Mouse (Mus musculus) forebrain, embryonic 11.5 days (tissue): ENCODE measurements at regions not wholly inside any gene's neighbourhood (a gene's known extent, or its start where the extent isn't known, plus 50 kb on each side); places are given as distances from the start of the nearest gene placed in this dataset.
"Not testable (repeated sequence)": the region's sequence is repeated elsewhere in the genome, so short reads cannot be mapped to it uniquely, and the experiment has no call there.

ENCODE experiments used
- ATAC-seq: fragments of 200-750 bp; cut with Nextera tagmentation; replicated peaks from 2 replicates; pipeline ENCODE4 v1.8.0; 2017; ENCODE audit warnings: moderate TSS enrichment; ENCODE audit not compliant: low FRiP score
- DNase-seq: peaks from one replicate; pipeline ENCODE4 v3.0.0-alpha.2; 2017; ENCODE audit warnings: low spot score
- H3K27ac ChIP-seq: fragments of 300-500 bp; sonication (generic); 2 replicates; pipeline ENCODE4 v1.5.1; 2014; ENCODE audit warnings: low read depth, low read length
- H3K27me3 ChIP-seq: fragments of 300-500 bp; sonication (generic); 2 replicates; pipeline ENCODE4 v1.6.1; 2014; ENCODE audit warnings: mild to moderate bottlenecking, low read length, mixed read lengths; ENCODE audit not compliant: control insufficient read depth, insufficient read depth
- H3K36me3 ChIP-seq: fragments of 300-500 bp; sonication (generic); 2 replicates; pipeline ENCODE4 v1.6.1; 2014; ENCODE audit warnings: mild to moderate bottlenecking, low read length, moderate library complexity, mixed read lengths; ENCODE audit not compliant: control insufficient read depth, insufficient read depth
- H3K4me1 ChIP-seq: fragments of 300-500 bp; sonication (generic); replicated peaks from 2 replicates; pipeline ENCODE4 v1.6.1; 2014; ENCODE audit warnings: low read length, mixed read lengths; ENCODE audit not compliant: control insufficient read depth, insufficient read depth
- H3K4me2 ChIP-seq: fragments of 300-500 bp; sonication (generic); 2 replicates; pipeline ENCODE4 v1.6.1; 2014; ENCODE audit warnings: low read depth, mild to moderate bottlenecking, low read length, moderate library complexity, mixed read lengths; ENCODE audit not compliant: severe bottlenecking
- H3K4me3 ChIP-seq: fragments of 300-500 bp; sonication (generic); 2 replicates; pipeline ENCODE4 v1.5.1; 2014; ENCODE audit warnings: low read depth, low read length
- H3K9ac ChIP-seq: fragments of 300-500 bp; sonication (generic); 2 replicates; pipeline ENCODE4 v1.6.1; 2014; ENCODE audit warnings: low read length
- H3K9me3 ChIP-seq: fragments of 300-500 bp; sonication (generic); 2 replicates; pipeline ENCODE4 v1.6.1; 2016; ENCODE audit warnings: low read length, mixed read lengths; ENCODE audit not compliant: control insufficient read depth
- WGBS: fragments of 180-500 bp; shearing (Covaris S2); extraction: QIAGEN DNeasy Blood & Tissue Kit; methylation state at CpG from one replicate; pipeline ENCODE4 v1.1.7; 2014; 5-methylcytosine and 5-hydroxymethylcytosine counted together

- not testable (repeated sequence) for H3K27ac ChIP-seq, ATAC-seq, DNase-seq, H3K9me3 ChIP-seq, H3K36me3 ChIP-seq, H3K9ac ChIP-seq, H3K27me3 ChIP-seq, H3K4me2 ChIP-seq, H3K4me3 ChIP-seq, H3K4me1 ChIP-seq
- WGBS: 88% methylated on average over 5 of the region's 9 CpGs
Measured at GRCm38 (mm10) chr17:91551058-91551691, 458.3 kb upstream of the Nrxn1 start.

- no peaks in the 10 kb centered on the region for H3K9me3 ChIP-seq
- no peak for ATAC-seq
- no peaks in the 10 kb centered on the region for H3K36me3 ChIP-seq
- H3K27ac ChIP-seq: no peak overlapping the region
- no peaks in the 10 kb centered on the region for H3K4me1 ChIP-seq
- H3K4me3 ChIP-seq: no peak overlapping the region
- no peak for DNase-seq
- 76% methylated on average over 1 of the region's 1 CpGs for WGBS
- no peaks in the 10 kb centered on the region for H3K27me3 ChIP-seq
- H3K9ac ChIP-seq: no peak overlapping the region
- no peak overlapping the region for H3K4me2 ChIP-seq
Measured at GRCm38 (mm10) chr17:91531488-91531887, 438.6 kb upstream of the Nrxn1 start.

- Histone ChIP-seq H3K4me2 (no peak overlapping the region), H3K36me3 (no peaks in the 10 kb centered on the region), H3K4me3 (no peak overlapping the region), H3K9me3 (no peaks in the 10 kb centered on the region), H3K27ac (no peak overlapping the region), H3K9ac (no peak overlapping the region), H3K27me3 (no peaks in the 10 kb centered on the region), H3K4me1 (no peaks in the 10 kb centered on the region)
- DNase-seq: no peak
- ATAC-seq: no peak
Measured at GRCm38 (mm10) chr17:91517256-91517655, 424.4 kb upstream of the Nrxn1 start.
